Mouse (Mus musculus) neutrophil, adult 65 days (primary cell): ENCODE measurements around the gene C8a. TPM values are rescaled to one million over a fixed set of nuclear protein-coding genes. Genes with fewer than 3 reads are reported as not detected.

Source experiments
- total RNA-seq: library from RNA; stranded (reverse); gene quantifications from 2 replicates; pipeline ENCODE4 v1.2.4, GENCODE M21; 2023

The C8a gene
- total RNA-seq = not detected in 2 replicates

GRCm38 (mm10) chr4:104876323-104876722 lies at the start of gene C8a:
Gene C8a (minus strand): TSS chr4:104876398.

DNA sequence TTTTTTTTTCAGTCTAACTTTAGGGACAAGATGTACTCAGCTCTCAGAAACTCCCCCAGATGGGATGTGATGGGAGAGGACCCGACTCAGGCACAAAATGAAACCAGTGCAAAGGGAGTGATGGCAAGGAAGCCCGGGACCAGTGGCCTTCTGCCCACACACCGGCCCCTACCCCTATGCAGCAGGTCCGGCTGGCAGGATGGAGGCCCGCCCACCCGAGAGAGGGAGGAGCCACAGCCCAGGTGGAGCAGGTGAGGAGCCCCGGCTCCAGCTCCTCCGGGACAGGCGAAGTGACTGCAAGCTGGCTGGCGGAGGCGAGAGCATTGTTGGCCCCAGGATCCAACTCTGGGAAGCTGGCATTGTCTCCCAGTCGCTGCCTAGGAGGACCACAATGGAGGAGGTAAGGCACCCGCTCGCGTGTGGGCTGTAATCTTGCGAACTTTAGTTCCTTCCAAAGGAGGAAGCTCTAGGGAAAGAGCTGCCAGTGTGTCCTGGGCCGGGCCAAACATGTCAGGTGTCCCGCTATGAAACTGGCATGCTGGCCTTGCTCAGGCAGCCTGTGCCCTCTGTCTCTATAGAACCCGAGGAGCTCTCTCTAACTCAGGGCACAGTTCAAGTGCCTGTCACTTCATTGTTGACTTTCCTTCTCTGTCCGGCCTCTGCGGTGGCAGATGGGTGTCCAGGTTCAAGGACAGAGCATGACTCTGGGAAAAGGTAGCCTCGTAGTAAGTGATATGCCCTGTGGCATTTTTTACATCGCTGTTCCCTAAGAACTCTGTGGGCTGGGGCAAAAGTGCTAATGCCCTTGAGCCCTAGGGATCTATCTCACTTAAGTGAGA lies 37.3 kb upstream of the C8a start, which contains the start of gene Fyb2:
Gene Fyb2 (plus strand): TSS at position 166 of the 839 bp plus-strand sequence.

DNA sequence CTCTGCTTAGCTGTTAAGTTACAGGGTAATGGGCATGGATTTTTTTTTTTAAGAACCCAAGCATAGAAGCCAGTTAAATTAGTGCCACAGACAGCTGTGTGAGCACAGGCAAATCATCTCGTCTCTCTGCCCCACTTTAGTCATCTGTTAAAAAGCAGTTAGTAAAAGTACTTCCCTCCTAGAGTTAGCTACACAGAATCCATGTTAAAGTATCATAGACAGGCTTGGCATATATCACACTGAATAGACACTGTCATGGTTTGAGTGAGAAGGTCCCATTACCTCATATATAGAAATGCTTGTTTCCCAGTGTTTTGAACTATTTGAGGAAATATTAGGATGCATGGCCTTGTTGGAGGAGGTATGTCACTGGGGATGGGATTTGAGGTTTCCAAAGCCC lies 19.2 kb downstream of the C8a start, which contains the start of gene Gm17662:
Gene Gm17662 (plus strand): TSS at position 301 of the 400 bp plus-strand sequence.

GRCm38 (mm10) chr4:104766065-104766464 lies 110.1 kb downstream of the C8a start, which contains the start of gene C8b:
Gene C8b (plus strand): TSS chr4:104766317.

Other genes starting within 250 kb of the C8a start
- not detected in 2 replicates for gene C8b, start 110.1 kb downstream of the C8a start, total RNA-seq
- not detected in 2 replicates for gene Gm17662, start 19.1 kb downstream of the C8a start, total RNA-seq
- not detected in 2 replicates for gene Fyb2, start 37.1 kb upstream of the C8a start, total RNA-seq
- 0.06 TPM in 1 of 2 replicates, not detected in the other for gene Prkaa2, start 233.5 kb upstream of the C8a start, total RNA-seq